Comparison of ENCODE assay signal across 20 mouse cellular contexts in genomic region chr13:14033309-14034072, GRCm38 (mm10). TPM values are rescaled to one million over a fixed set of nuclear protein-coding genes. Genes with fewer than 3 reads are reported as not detected.
A peak's percentile ranks its signal among the peaks of the same experiment; 100 is the strongest.
DNase-seq lines count a peak whose midpoint lies in the region; ATAC-seq and TF ChIP-seq lines count a peak whose summit lies in the region.
"Had no signal": no experiment of that assay in that cellular context is flagged by ENCODE, and none has a peak within 500 bp of the region (broad histone marks: within the 10 kb centered on the region; RNA-seq: fewer than 3 reads in every experiment).

No protein-coding gene starts in this region.

- TF ChIP-seq RAD21 in MEL (IDR thresholded peaks at IDR 0.05; ENCODE audit: low read depth, low read length) = no peak

- H3K27ac ChIP-seq in heart, embryonic 13.5 days (replicated peaks) = peak overlapping the region; percentile 42
- H3K27ac ChIP-seq in MEL (ENCODE audit: control insufficient read depth, low read depth, low read length) = peak overlapping the region; percentile 97
- H3K27ac ChIP-seq: embryonic facial prominence, embryonic 12.5 days; forebrain, embryonic 12.5 days; hindbrain, embryonic 12.5 days; limb, embryonic 13.5 days; neural tube, embryonic 12.5 days had no signal

- no peak overlapping the region for H3K4me2 ChIP-seq in heart, embryonic 13.5 days
- H3K4me2 ChIP-seq: embryonic facial prominence, embryonic 12.5 days; forebrain, embryonic 12.5 days; hindbrain, embryonic 12.5 days; limb, embryonic 13.5 days; neural tube, embryonic 12.5 days had no signal

- H3K27me3 ChIP-seq in heart, embryonic 13.5 days (replicated peaks) = no peaks in the 10 kb centered on the region
- no peaks in the 10 kb centered on the region for H3K27me3 ChIP-seq in MEL (ENCODE audit: control insufficient read depth in 1 of 2, insufficient read depth in 2 of 2, low read length in 2 of 2)
- H3K27me3 ChIP-seq: embryonic facial prominence, embryonic 12.5 days; forebrain, embryonic 12.5 days; hindbrain, embryonic 12.5 days; limb, embryonic 13.5 days; neural tube, embryonic 12.5 days; Patski had no signal

- WGBS in heart, embryonic 13.5 days = 75% methylated on average over 5 of the region's 5 CpGs

- no peak overlapping the region for H3K9ac ChIP-seq in heart, embryonic 13.5 days
- H3K9ac ChIP-seq in MEL (ENCODE audit: control insufficient read depth, low read depth, low read length, poor library complexity, severe bottlenecking) = no peak overlapping the region
- H3K9ac ChIP-seq: embryonic facial prominence, embryonic 12.5 days; forebrain, embryonic 12.5 days; hindbrain, embryonic 12.5 days; limb, embryonic 13.5 days; neural tube, embryonic 12.5 days had no signal

- H3K36me3 ChIP-seq in heart, embryonic 13.5 days = peaks cover 10% of the 10 kb centered on the region
- peaks cover 18 to 54% of the 10 kb centered on the region in 2 experiments for H3K36me3 ChIP-seq in MEL (ENCODE audit: control insufficient read depth in 1 of 2, insufficient read depth in 2 of 2, low read length in 2 of 2)

- TF ChIP-seq CTCF in MEL (IDR thresholded peaks at IDR 0.05 in 2 of 3, conservative IDR thresholded peaks at IDR 0.05 in 1 of 3; ENCODE audit: control insufficient read depth in 1 of 3, insufficient read depth in 1 of 3, low read depth in 2 of 3, low read length in 3 of 3, poor library complexity in 1 of 3, severe bottlenecking in 1 of 3) = no peak

- intact Hi-C loops in heart, postnatal 25 days (cut with DNase I) = no loop called here

- peaks cover 16% of the 10 kb centered on the region for H3K4me1 ChIP-seq in heart, embryonic 13.5 days
- H3K4me1 ChIP-seq in MEL (ENCODE audit: control insufficient read depth in 1 of 2, insufficient read depth in 2 of 2, low read length in 2 of 2) = peaks cover 20 to 29% of the 10 kb centered on the region in 2 experiments

- TF ChIP-seq EP300 in MEL (IDR thresholded peaks at IDR 0.05; ENCODE audit: low read depth in 1 of 2, low read length in 2 of 2) = peak; percentile 90 to 91

- no peak overlapping the region for H3K4me3 ChIP-seq in heart, embryonic 13.5 days
- no peak overlapping the region for H3K4me3 ChIP-seq in MEL (ENCODE audit: control insufficient read depth in 1 of 2, insufficient read depth in 1 of 2, low read depth in 2 of 2, low read length in 2 of 2)
- H3K4me3 ChIP-seq: embryonic facial prominence, embryonic 12.5 days; forebrain, embryonic 12.5 days; hindbrain, embryonic 12.5 days; limb, embryonic 13.5 days; neural tube, embryonic 12.5 days had no signal

- no peaks in the 10 kb centered on the region for H3K9me3 ChIP-seq in heart, embryonic 13.5 days
- H3K9me3 ChIP-seq in MEL (replicated peaks; ENCODE audit: insufficient read depth, low read length) = no peaks in the 10 kb centered on the region
- H3K9me3 ChIP-seq: embryonic facial prominence, embryonic 12.5 days; forebrain, embryonic 12.5 days; hindbrain, embryonic 12.5 days; limb, embryonic 13.5 days; neural tube, embryonic 12.5 days had no signal

- TF ChIP-seq POLR2A in MEL (IDR thresholded peaks at IDR 0.05; ENCODE audit: control insufficient read depth in 1 of 2, insufficient read depth in 1 of 2, low read depth in 1 of 2, low read length in 2 of 2, poor library complexity in 1 of 2) = no peak

- ATAC-seq in heart, embryonic 13.5 days (ENCODE audit: extremely low read depth, insufficient number of reproducible peaks, low FRiP score, low TSS enrichment) = peak; percentile 31; the same call in 1 of the 2 replicates
- ATAC-seq in megakaryocyte-erythroid progenitor cell, adult 5-6 weeks (replicated peaks; ENCODE audit: low FRiP score, low TSS enrichment, poor library complexity, severe bottlenecking) = peak; percentile 82
- ATAC-seq: midbrain, embryonic 16.5 days; Patski had no signal

- no peak for DNase-seq in heart, postnatal 25 days (ENCODE audit: low spot score)
- peak; percentile 86 for DNase-seq in MEL (ENCODE audit: low read depth, low spot score)
- peak; percentile 42 for DNase-seq in liver
- no peak for DNase-seq in lung, adult 18-20 months
- no peak for DNase-seq in gastrocnemius, postnatal 25 days
- DNase-seq in urinary bladder, adult 18-20 months (ENCODE audit: low spot score in 2 of 2) = no peak
- DNase-seq: B cell, adult 2 months; cerebellum, postnatal 25 days; kidney, postnatal 4 days; right cerebral cortex, postnatal 4 days; thymus, postnatal 14 days had no signal

- peaks cover 46% of the 10 kb centered on the region for H3K79me2 ChIP-seq in MEL (ENCODE audit: control insufficient read depth, insufficient read depth, low read length, poor library complexity)

TF ChIP-seq in MEL, 35 proteins besides CTCF, POLR2A, EP300 and RAD21 (continues in another document):
- TF ChIP-seq SMC3 (IDR thresholded peaks at IDR 0.05; ENCODE audit: low read depth, low read length) (no peak), ZC3H11A (IDR thresholded peaks at IDR 0.05; ENCODE audit: low read depth, low read length) (no peak), CHD1 (IDR thresholded peaks at IDR 0.05; ENCODE audit: low read depth, low read length) (peak; percentile 64; the same call in 1 of the 2 replicates), ZKSCAN1 (IDR thresholded peaks at IDR 0.05; ENCODE audit: low read depth, low read length) (no peak), SIN3A (IDR thresholded peaks at IDR 0.05; ENCODE audit: low read length) (peak; percentile 77), RCOR1 (IDR thresholded peaks at IDR 0.05; ENCODE audit: low read depth, low read length) (peak; percentile 63), UBTF (IDR thresholded peaks at IDR 0.05; ENCODE audit: borderline replicate concordance, insufficient read depth, low read depth, low read length) (no peak), TAL1 (IDR thresholded peaks at IDR 0.05; ENCODE audit: low read length) (peak; percentile 75), NRF1 (IDR thresholded peaks at IDR 0.05; ENCODE audit: insufficient read depth, low read depth, low read length, poor library complexity, severe bottlenecking) (no peak), ELF1 (IDR thresholded peaks at IDR 0.05; ENCODE audit: low read depth, low read length) (no peak), POLR2AphosphoS5 (IDR thresholded peaks at IDR 0.05; ENCODE audit: borderline replicate concordance, low read depth, low read length) (no peak), ZNF384 (IDR thresholded peaks at IDR 0.05; ENCODE audit: low read depth, low read length) (peak; percentile 86), ETS1 (IDR thresholded peaks at IDR 0.05; ENCODE audit: low read depth, low read length) (peak; percentile 90), MAZ (IDR thresholded peaks at IDR 0.05; ENCODE audit: low read depth, low read length) (no peak), NELFE (IDR thresholded peaks at IDR 0.05; ENCODE audit: low read depth, low read length) (no peak), USF1 (IDR thresholded peaks at IDR 0.05; ENCODE audit: low read depth, low read length) (peak; percentile 87), MXI1 (IDR thresholded peaks at IDR 0.05; ENCODE audit: low read depth, low read length) (peak; percentile 40), MEF2A (IDR thresholded peaks at IDR 0.05; ENCODE audit: extremely low read depth, insufficient replicate concordance, low read depth, low read length, poor library complexity, severe bottlenecking) (no peak), MAX (IDR thresholded peaks at IDR 0.05; ENCODE audit: low read length) (peak; percentile 17), E2F4 (IDR thresholded peaks at IDR 0.05; ENCODE audit: borderline replicate concordance, low read depth, low read length) (peak; percentile 41; the same call in 1 of the 2 replicates), TBP (IDR thresholded peaks at IDR 0.05; ENCODE audit: low read depth, low read length) (no peak), KAT2A (conservative IDR thresholded peaks at IDR 0.05; ENCODE audit: low read depth, low read length) (peak; percentile 37; the same call in 1 of the 2 replicates), MYC (IDR thresholded peaks at IDR 0.05; ENCODE audit: low read depth, low read length) (0 out of 2 replicates have a peak, but pooled peaks have one; percentile 27), MAFK (IDR thresholded peaks at IDR 0.05; ENCODE audit: borderline replicate concordance, low read depth, low read length) (peak; percentile 55; the same call in 1 of the 2 replicates), GABPA (IDR thresholded peaks at IDR 0.05; ENCODE audit: low read depth, low read length) (no peak; the same call in 1 of the 2 replicates), POLR2AphosphoS2 (IDR thresholded peaks at IDR 0.05; ENCODE audit: low read length) (peak; percentile 58; the same call in 1 of the 2 replicates)

RNA-seq across cellular contexts. Expression of gene Tbce, which starts 5.9 kb away (rescaled TPM):
- polyA plus RNA-seq in heart, embryonic 13.5 days (2015; fragmentation: Nextera tagmentation; extraction: Ambion mirVana) = 34.5 and 37.6 TPM in 2 replicates
- 10 to 100 TPM; 16.2 to 21.3 TPM for total RNA-seq in heart, postnatal 25 days (2021)
- total RNA-seq in MEL (2012; rRNA removed) = 35.3 and 36.8 TPM in 2 replicates
- polyA plus RNA-seq in MEL (2012; ENCODE audit: insufficient read depth in 1 of 2, insufficient read length in 2 of 2, low read depth in 1 of 2, low replicate concordance in 2 of 2, missing spikeins in 1 of 2) = 10 to 100 TPM in 1 of 2 experiments, not detected in 1; 56.9 TPM
- total RNA-seq in megakaryocyte-erythroid progenitor cell, adult 5-6 weeks (2014; fragmentation: Nextera tagmentation) = 106 and 112 TPM in 2 replicates
- total RNA-seq in megakaryocyte-erythroid progenitor cell, adult 5-6 weeks (2017) = 58.8 and 103 TPM in 2 replicates
- total RNA-seq in gastrocnemius, postnatal 25 days (2021) = 10 to 100 TPM; 16.8 to 20.2 TPM

RNA-seq across cellular contexts. Expression of gene Arid4b, which starts 29.5 kb away (rescaled TPM):
- polyA plus RNA-seq in heart, embryonic 13.5 days (2015; fragmentation: Nextera tagmentation; extraction: Ambion mirVana) = 41.5 and 43.0 TPM in 2 replicates
- 10 to 100 TPM; 20.4 to 27.1 TPM for total RNA-seq in heart, postnatal 25 days (2021)
- total RNA-seq in MEL (2012; rRNA removed) = 8.0 and 8.5 TPM in 2 replicates
- 10 to 100 TPM; 13.0 to 24.8 TPM for polyA plus RNA-seq in MEL (2012; ENCODE audit: insufficient read depth in 1 of 2, insufficient read length in 2 of 2, low read depth in 1 of 2, low replicate concordance in 2 of 2, missing spikeins in 1 of 2)
- 31.2 and 33.7 TPM in 2 replicates for total RNA-seq in megakaryocyte-erythroid progenitor cell, adult 5-6 weeks (2014; fragmentation: Nextera tagmentation)
- total RNA-seq in megakaryocyte-erythroid progenitor cell, adult 5-6 weeks (2017) = 43.3 and 56.4 TPM in 2 replicates
- 10 to 100 TPM; 12.0 to 12.5 TPM for total RNA-seq in gastrocnemius, postnatal 25 days (2021)

RNA-seq across cellular contexts. Expression of gene Ggps1, which starts 29.8 kb away (rescaled TPM):
- polyA plus RNA-seq in heart, embryonic 13.5 days (2015; fragmentation: Nextera tagmentation; extraction: Ambion mirVana) = 40.9 and 41.0 TPM in 2 replicates
- 10 to 100 TPM; 19.4 to 25.0 TPM for total RNA-seq in heart, postnatal 25 days (2021)
- 23.3 and 25.1 TPM in 2 replicates for total RNA-seq in MEL (2012; rRNA removed)
- 10 to 100 TPM in 1 of 2 experiments, not detected in 1; 31.3 TPM for polyA plus RNA-seq in MEL (2012; ENCODE audit: insufficient read depth in 1 of 2, insufficient read length in 2 of 2, low read depth in 1 of 2, low replicate concordance in 2 of 2, missing spikeins in 1 of 2)
- 21.7 and 23.3 TPM in 2 replicates for total RNA-seq in megakaryocyte-erythroid progenitor cell, adult 5-6 weeks (2014; fragmentation: Nextera tagmentation)
- total RNA-seq in megakaryocyte-erythroid progenitor cell, adult 5-6 weeks (2017) = 12.6 and 17.0 TPM in 2 replicates
- 10 to 100 TPM; 10.4 to 12.6 TPM for total RNA-seq in gastrocnemius, postnatal 25 days (2021)

Comparison
In these comparisons a context has a peak if more than half of its experiments do, and no peak if none do; other contexts are left out.
1. DNase-seq: peak in MEL (single experiment) and liver (single experiment); none in heart, postnatal 25 days (single experiment), lung, adult 18-20 months (0 of 2), gastrocnemius, postnatal 25 days (single experiment) and urinary bladder, adult 18-20 months (0 of 2).